Mouse (Mus musculus): ENCODE data around the gene Nlrp9b. TPM values are rescaled to one million over a fixed set of nuclear protein-coding genes. Genes with fewer than 3 reads are reported as not detected.
"Not testable (repeated sequence)": the region's sequence is repeated elsewhere in the genome, so short reads cannot be mapped to it uniquely, and the experiment has no call there.

Nlrp9b gene
- polyA plus RNA-seq, 1 experiment from 2014 or later: not detected

- Histone ChIP-seq H3K9me3 (replicated peaks; ENCODE audit: control insufficient read depth, low read length, poor library complexity, severe bottlenecking) (peaks cover 4% of the 10 kb centered on the region; the same call in 1 of the 2 replicates), H3K27me3 (ENCODE audit: control insufficient read depth, insufficient read depth, low read depth, low read length) (no peaks in the 10 kb centered on the region), H3K4me2 (ENCODE audit: low read length) (no peak overlapping the region), H3K27ac (ENCODE audit: low read length) (no peak overlapping the region), H3K4me3 (ENCODE audit: low read depth, low read length) (no peak overlapping the region), H3K36me3 (ENCODE audit: control insufficient read depth, insufficient read depth, low read length) (no peaks in the 10 kb centered on the region), H3K4me1 (ENCODE audit: control insufficient read depth, insufficient read depth, low read length) (no peaks in the 10 kb centered on the region), H3K9ac (ENCODE audit: low read depth, low read length) (no peak overlapping the region)
- WGBS: 79% methylated on average over 2 of the region's 2 CpGs
- no peak for ATAC-seq
Measured at GRCm38 (mm10) chr7:20009987-20010386, 18.7 kb downstream of the Nlrp9b start.

- not testable (repeated sequence) for ATAC-seq
Measured at GRCm38 (mm10) chr7:20064100-20064499, 72.8 kb downstream of the Nlrp9b start.

GRCm38 (mm10) chr7:20078118-20078517 lies 86.9 kb downstream of the Nlrp9b start:
- not testable (repeated sequence) for H3K4me1 ChIP-seq (ENCODE audit: control insufficient read depth, insufficient read depth, low read length); H3K9ac ChIP-seq (ENCODE audit: low read depth, low read length); H3K9me3 ChIP-seq (replicated peaks; ENCODE audit: control insufficient read depth, low read length, poor library complexity, severe bottlenecking); H3K4me2 ChIP-seq (ENCODE audit: low read length); ATAC-seq; H3K4me3 ChIP-seq (ENCODE audit: low read depth, low read length); H3K27ac ChIP-seq (ENCODE audit: low read length); H3K27me3 ChIP-seq (ENCODE audit: control insufficient read depth, insufficient read depth, low read depth, low read length); H3K36me3 ChIP-seq (ENCODE audit: control insufficient read depth, insufficient read depth, low read length)
- WGBS: 70% methylated on average over 18 of the region's 18 CpGs

More at GRCm38 (mm10) chr7:20064100-20064499, 72.8 kb downstream of the Nlrp9b start:
- not testable (repeated sequence) for H3K27me3 ChIP-seq (ENCODE audit: control insufficient read depth, insufficient read depth, low read depth, low read length); H3K36me3 ChIP-seq (ENCODE audit: control insufficient read depth, insufficient read depth, low read length); H3K9ac ChIP-seq (ENCODE audit: low read depth, low read length); H3K4me1 ChIP-seq (ENCODE audit: control insufficient read depth, insufficient read depth, low read length); H3K4me3 ChIP-seq (ENCODE audit: low read depth, low read length); H3K27ac ChIP-seq (ENCODE audit: low read length); H3K4me2 ChIP-seq (ENCODE audit: low read length); H3K9me3 ChIP-seq (replicated peaks; ENCODE audit: control insufficient read depth, low read length, poor library complexity, severe bottlenecking)
- 71% methylated on average over 4 of the region's 4 CpGs for WGBS

DNA sequence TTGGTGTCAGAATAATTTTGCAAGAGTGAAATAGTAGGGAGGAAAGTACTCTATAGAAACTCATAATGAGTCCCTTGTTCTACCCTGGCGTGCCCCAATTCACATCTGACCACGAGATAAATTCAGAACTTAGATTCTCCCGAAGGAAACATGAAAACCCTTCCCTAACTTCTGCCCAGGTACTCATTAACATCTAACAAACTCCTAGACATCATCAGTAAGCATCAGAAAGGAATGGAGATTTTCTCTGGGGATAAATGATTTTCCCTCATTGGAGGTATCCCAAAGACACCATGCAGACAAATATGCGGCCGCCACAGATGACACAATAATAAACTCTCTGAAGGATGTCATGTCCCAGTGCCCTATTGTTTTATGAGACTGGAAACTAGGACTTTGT lies 108.1 kb downstream of the Nlrp9b start, which contains the start of gene Vmn1r91:
TSS of gene Vmn1r91 (plus strand) at position 301 of the 400 bp plus-strand sequence.
- not testable (repeated sequence) for H3K27me3 ChIP-seq (ENCODE audit: control insufficient read depth, insufficient read depth, low read depth, low read length); H3K4me2 ChIP-seq (ENCODE audit: low read length); H3K36me3 ChIP-seq (ENCODE audit: control insufficient read depth, insufficient read depth, low read length); H3K4me3 ChIP-seq (ENCODE audit: low read depth, low read length); H3K9me3 ChIP-seq (replicated peaks; ENCODE audit: control insufficient read depth, low read length, poor library complexity, severe bottlenecking); H3K9ac ChIP-seq (ENCODE audit: low read depth, low read length); H3K4me1 ChIP-seq (ENCODE audit: control insufficient read depth, insufficient read depth, low read length); ATAC-seq; H3K27ac ChIP-seq (ENCODE audit: low read length)
- WGBS: 84% methylated on average over 5 of the region's 5 CpGs

DNA sequence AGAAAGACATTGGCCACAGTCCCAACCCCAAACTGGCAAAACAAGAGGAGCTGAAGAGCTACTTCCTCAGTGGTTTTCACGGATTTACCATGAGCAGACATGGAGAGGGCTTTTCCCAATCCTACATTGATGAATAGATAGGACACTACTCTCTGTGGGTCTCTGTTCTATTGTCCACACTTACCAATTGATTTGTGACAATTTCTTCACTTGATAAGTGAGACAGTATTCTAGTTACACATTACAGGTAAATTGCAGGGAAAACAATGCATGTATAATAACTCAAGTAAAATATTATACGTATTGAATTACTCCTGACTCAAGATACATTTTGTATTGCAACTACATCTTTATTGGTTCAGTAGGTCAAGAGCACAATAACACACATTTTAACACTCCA lies 131.2 kb downstream of the Nlrp9b start, which contains the start of gene Gm16442:
TSS of gene Gm16442 (minus strand) at position 101 of the 400 bp plus-strand sequence.
- not testable (repeated sequence) for ATAC-seq

More for the DNA sequence above, 131.2 kb downstream of the Nlrp9b start, which contains the start of gene Gm16442:
- not testable (repeated sequence) for H3K4me1 ChIP-seq (ENCODE audit: control insufficient read depth, insufficient read depth, low read length); H3K4me3 ChIP-seq (ENCODE audit: low read depth, low read length); H3K4me2 ChIP-seq (ENCODE audit: low read length); H3K9me3 ChIP-seq (replicated peaks; ENCODE audit: control insufficient read depth, low read length, poor library complexity, severe bottlenecking); H3K27ac ChIP-seq (ENCODE audit: low read length); H3K27me3 ChIP-seq (ENCODE audit: control insufficient read depth, insufficient read depth, low read depth, low read length); H3K36me3 ChIP-seq (ENCODE audit: control insufficient read depth, insufficient read depth, low read length); H3K9ac ChIP-seq (ENCODE audit: low read depth, low read length)
- no CpG with 5 or more reads among the region's 2 CpGs for WGBS

Other genes starting within 250 kb of the Nlrp9b start
- gene Nectin2, start 241.0 kb upstream of the Nlrp9b start, polyA plus RNA-seq (2015; fragmentation: Nextera tagmentation; extraction: Ambion mirVana): 55.3 and 56.7 TPM in 2 replicates
- 10.5 and 14.0 TPM in 2 replicates for gene Bcam, start 220.4 kb upstream of the Nlrp9b start, polyA plus RNA-seq (2015; fragmentation: Nextera tagmentation; extraction: Ambion mirVana)
- 0.44 and 0.49 TPM in 2 replicates for gene Cblc, start 194.7 kb upstream of the Nlrp9b start, polyA plus RNA-seq (2015; fragmentation: Nextera tagmentation; extraction: Ambion mirVana)
- 0.65 and 1.0 TPM in 2 replicates for gene Bcl3, start 168.7 kb upstream of the Nlrp9b start, polyA plus RNA-seq (2015; fragmentation: Nextera tagmentation; extraction: Ambion mirVana)
- gene Gm19345, start 139.5 kb upstream of the Nlrp9b start, polyA plus RNA-seq (2015; fragmentation: Nextera tagmentation; extraction: Ambion mirVana): 21.3 and 23.9 TPM in 2 replicates
- gene Ceacam16, start 130.2 kb upstream of the Nlrp9b start, polyA plus RNA-seq (2015; fragmentation: Nextera tagmentation; extraction: Ambion mirVana): 1.6 and 1.8 TPM in 2 replicates
- not detected in 2 replicates for gene Ceacam19, start 103.5 kb upstream of the Nlrp9b start, polyA plus RNA-seq (2015; fragmentation: Nextera tagmentation; extraction: Ambion mirVana)
- 9.3 and 11.5 TPM in 2 replicates for gene Pvr, start 70.3 kb upstream of the Nlrp9b start, polyA plus RNA-seq (2015; fragmentation: Nextera tagmentation; extraction: Ambion mirVana)
- not detected in 2 replicates for gene Igsf23, start 40.7 kb upstream of the Nlrp9b start, polyA plus RNA-seq (2015; fragmentation: Nextera tagmentation; extraction: Ambion mirVana)
- not detected in 2 replicates for gene Ceacam20, start 26.1 kb upstream of the Nlrp9b start, polyA plus RNA-seq (2015; fragmentation: Nextera tagmentation; extraction: Ambion mirVana)
- not detected in 2 replicates for gene Vmn1r91, start 108.2 kb downstream of the Nlrp9b start, polyA plus RNA-seq (2015; fragmentation: Nextera tagmentation; extraction: Ambion mirVana)
- not detected in 2 replicates for gene Gm16442, start 131.1 kb downstream of the Nlrp9b start, polyA plus RNA-seq (2015; fragmentation: Nextera tagmentation; extraction: Ambion mirVana)
- gene Vmn1r93, start 147.6 kb downstream of the Nlrp9b start, polyA plus RNA-seq (2015; fragmentation: Nextera tagmentation; extraction: Ambion mirVana): not detected in 2 replicates
- not detected in 2 replicates for gene Vmn1r94, start 176.9 kb downstream of the Nlrp9b start, polyA plus RNA-seq (2015; fragmentation: Nextera tagmentation; extraction: Ambion mirVana)
- not detected in 2 replicates for gene Vmn1r95, start 202.2 kb downstream of the Nlrp9b start, polyA plus RNA-seq (2015; fragmentation: Nextera tagmentation; extraction: Ambion mirVana)
- not detected in 2 replicates for gene Gm6164, start 214.1 kb downstream of the Nlrp9b start, polyA plus RNA-seq (2015; fragmentation: Nextera tagmentation; extraction: Ambion mirVana)
- gene Gm4498, start 242.4 kb downstream of the Nlrp9b start, polyA plus RNA-seq (2015; fragmentation: Nextera tagmentation; extraction: Ambion mirVana): not detected in 2 replicates